Mouse (Mus musculus): ENCODE results near the gene Tlx1.

Tlx1 gene

GRCm38 (mm10) chr19:45158201-45158600, 7.7 kb downstream of the Tlx1 start:
- no peak for DNase-seq (ENCODE audit: low read depth, low spot score)

- DNase-seq (ENCODE audit: low read depth, low spot score) = no peak
Measured at GRCm38 (mm10) chr19:45158896-45159295, 8.4 kb downstream of the Tlx1 start.

GRCm38 (mm10) chr19:45159491-45159890, 9.0 kb downstream of the Tlx1 start:
- DNase-seq (ENCODE audit: low read depth, low spot score) = no peak

- no peak for DNase-seq (ENCODE audit: low read depth, low spot score)
Measured at GRCm38 (mm10) chr19:45159991-45160390, 9.5 kb downstream of the Tlx1 start.

GRCm38 (mm10) chr19:45160523-45160922, 10.0 kb downstream of the Tlx1 start:
- DNase-seq (ENCODE audit: low read depth, low spot score) = no peak

GRCm38 (mm10) chr19:45161093-45161492, 10.6 kb downstream of the Tlx1 start:
- DNase-seq (ENCODE audit: low read depth, low spot score) = peak; percentile 78

- DNase-seq (ENCODE audit: low read depth, low spot score) = no peak
Measured at GRCm38 (mm10) chr19:45162181-45162580, 11.7 kb downstream of the Tlx1 start.

GRCm38 (mm10) chr19:45162871-45163270, 12.4 kb downstream of the Tlx1 start:
- DNase-seq (ENCODE audit: low read depth, low spot score) = no peak

GRCm38 (mm10) chr19:45170451-45170850, 20.0 kb downstream of the Tlx1 start:
- DNase-seq (ENCODE audit: low read depth, low spot score) = no peak

- peak; percentile 61 for DNase-seq (ENCODE audit: low read depth, low spot score)
Measured at GRCm38 (mm10) chr19:45174803-45175202, 24.3 kb downstream of the Tlx1 start.

- DNase-seq (ENCODE audit: low read depth, low spot score) = no peak
Measured at GRCm38 (mm10) chr19:45176269-45176668, 25.8 kb downstream of the Tlx1 start.

- peak; percentile 86 for DNase-seq (ENCODE audit: low read depth, low spot score)
Measured at GRCm38 (mm10) chr19:45177004-45177737, 26.7 kb downstream of the Tlx1 start.

GRCm38 (mm10) chr19:45179451-45179850, 29.0 kb downstream of the Tlx1 start:
- no peak for DNase-seq (ENCODE audit: low read depth, low spot score)

- DNase-seq (ENCODE audit: low read depth, low spot score) = no peak
Measured at GRCm38 (mm10) chr19:45180447-45180846, 30.0 kb downstream of the Tlx1 start.

- DNase-seq (ENCODE audit: low read depth, low spot score) = peak; percentile 61
Measured at GRCm38 (mm10) chr19:45194651-45195050, 44.2 kb downstream of the Tlx1 start.

GRCm38 (mm10) chr19:45196967-45197366, 46.5 kb downstream of the Tlx1 start:
- DNase-seq (ENCODE audit: low read depth, low spot score) = no peak

- DNase-seq (ENCODE audit: low read depth, low spot score) = no peak
Measured at GRCm38 (mm10) chr19:45205311-45206105, 55.0 kb downstream of the Tlx1 start.

Data from ES-CJ7 (cell line).